Mouse (Mus musculus) CH12.LX (cell line): ENCODE results near the gene Mul1.

Experiments
- CTCF ChIP-seq, 2 experiments: IDR thresholded peaks in 1 of 2; conservative IDR thresholded peaks in 1 of 2; 2 replicates each; pipeline ENCODE4 v1.5.1; 2011 to 2012; ENCODE audit warnings: low read depth in 2 of 2, low read length in 2 of 2, improper control_type of control experiment in 1 of 2, inconsistent platforms in 1 of 2, mild to moderate bottlenecking in 1 of 2, moderate library complexity in 1 of 2
- E2F4 ChIP-seq: IDR thresholded peaks from 2 replicates; pipeline ENCODE4 v1.6.1; 2011; ENCODE audit warnings: low read depth, low read length, improper control_type of control experiment; ENCODE audit not compliant: insufficient replicate concordance
- ELF1 ChIP-seq: IDR thresholded peaks from 2 replicates; pipeline ENCODE4 v1.6.1; 2014; ENCODE audit warnings: low read depth, mild to moderate bottlenecking, inconsistent platforms, low read length, improper control_type of control experiment
- EP300 ChIP-seq: IDR thresholded peaks from 2 replicates; pipeline ENCODE4 v1.6.1; 2011; ENCODE audit warnings: low read length, improper control_type of control experiment
- GABPA ChIP-seq: IDR thresholded peaks from 2 replicates; pipeline ENCODE4 v1.6.1; 2012; ENCODE audit warnings: low read depth, low read length, improper control_type of control experiment, inconsistent platforms; ENCODE audit not compliant: insufficient replicate concordance
- HCFC1 ChIP-seq: IDR thresholded peaks from 2 replicates; pipeline ENCODE4 v1.6.1; 2012; ENCODE audit warnings: low read depth, mild to moderate bottlenecking, inconsistent platforms, low read length, improper control_type of control experiment
- KAT2A ChIP-seq: IDR thresholded peaks from 2 replicates; pipeline ENCODE4 v1.6.1; 2012; ENCODE audit warnings: low read length, improper control_type of control experiment, inconsistent platforms; ENCODE audit not compliant: insufficient replicate concordance
- MAX ChIP-seq: IDR thresholded peaks from 2 replicates; pipeline ENCODE4 v1.6.1; 2011; ENCODE audit warnings: low read length, improper control_type of control experiment
- NRF1 ChIP-seq: IDR thresholded peaks from 2 replicates; pipeline ENCODE4 v1.6.1; 2014; ENCODE audit warnings: low read depth, mild to moderate bottlenecking, inconsistent platforms, low read length, improper control_type of control experiment, moderate library complexity
- POLR2A ChIP-seq: IDR thresholded peaks from 2 replicates; pipeline ENCODE4 v1.6.1; 2011; ENCODE audit warnings: low read depth, mild to moderate bottlenecking, improper control_type of control experiment, low read length
- RCOR1 ChIP-seq: conservative IDR thresholded peaks from 2 replicates; pipeline ENCODE4 v1.6.1; 2012; ENCODE audit warnings: low read depth, mild to moderate bottlenecking, inconsistent platforms, low read length, improper control_type of control experiment
- TCF12 ChIP-seq: IDR thresholded peaks from 2 replicates; pipeline ENCODE4 v1.6.1; 2014; ENCODE audit warnings: low read depth, mild to moderate bottlenecking, inconsistent platforms, low read length, improper control_type of control experiment
- USF1 ChIP-seq: IDR thresholded peaks from 2 replicates; pipeline ENCODE4 v1.6.1; 2014; ENCODE audit warnings: low read depth, mild to moderate bottlenecking, inconsistent platforms, low read length, improper control_type of control experiment
- ZC3H11A ChIP-seq: IDR thresholded peaks from 2 replicates; pipeline ENCODE4 v1.6.1; 2012; ENCODE audit warnings: low read depth, mild to moderate bottlenecking, inconsistent platforms, low read length, improper control_type of control experiment

GRCm38 (mm10) chr4:138456536-138456935, 22.1 kb downstream of the Mul1 start:
- TF ChIP-seq HCFC1 (no peak), USF1 (no peak), CTCF (conservative IDR thresholded peaks at IDR 0.05 in 1 of 2, IDR thresholded peaks at IDR 0.05 in 1 of 2; ENCODE audit: low read depth in 2 of 2, low read length in 2 of 2) (peak in 1 of 2 experiments; percentile 15; a peak in 2 of 4 replicates), ELF1 (no peak), E2F4 (no peak), RCOR1 (no peak), NRF1 (no peak), POLR2A (no peak), EP300 (no peak), MAX (no peak), GABPA (no peak), TCF12 (no peak), ZC3H11A (no peak), KAT2A (no peak)
